Mouse (Mus musculus) activated CD4-positive, CD25-positive, alpha-beta regulatory T cell (primary cell): Measurements from ENCODE around the gene Fam213b. TPM values are rescaled to one million over a fixed set of nuclear protein-coding genes. Genes with fewer than 3 reads are reported as not detected.

Experiments
- polyA plus RNA-seq, 2 experiments: library from polyadenylated mRNA; unstranded; fragments of 100-300 nt; shearing (Covaris generic); gene quantifications; one replicate each; pipeline ENCODE4 v1.2.1; 2017

Fam213b gene
- 1 to 10 TPM; 4.6 to 7.9 TPM for polyA plus RNA-seq

DNA sequence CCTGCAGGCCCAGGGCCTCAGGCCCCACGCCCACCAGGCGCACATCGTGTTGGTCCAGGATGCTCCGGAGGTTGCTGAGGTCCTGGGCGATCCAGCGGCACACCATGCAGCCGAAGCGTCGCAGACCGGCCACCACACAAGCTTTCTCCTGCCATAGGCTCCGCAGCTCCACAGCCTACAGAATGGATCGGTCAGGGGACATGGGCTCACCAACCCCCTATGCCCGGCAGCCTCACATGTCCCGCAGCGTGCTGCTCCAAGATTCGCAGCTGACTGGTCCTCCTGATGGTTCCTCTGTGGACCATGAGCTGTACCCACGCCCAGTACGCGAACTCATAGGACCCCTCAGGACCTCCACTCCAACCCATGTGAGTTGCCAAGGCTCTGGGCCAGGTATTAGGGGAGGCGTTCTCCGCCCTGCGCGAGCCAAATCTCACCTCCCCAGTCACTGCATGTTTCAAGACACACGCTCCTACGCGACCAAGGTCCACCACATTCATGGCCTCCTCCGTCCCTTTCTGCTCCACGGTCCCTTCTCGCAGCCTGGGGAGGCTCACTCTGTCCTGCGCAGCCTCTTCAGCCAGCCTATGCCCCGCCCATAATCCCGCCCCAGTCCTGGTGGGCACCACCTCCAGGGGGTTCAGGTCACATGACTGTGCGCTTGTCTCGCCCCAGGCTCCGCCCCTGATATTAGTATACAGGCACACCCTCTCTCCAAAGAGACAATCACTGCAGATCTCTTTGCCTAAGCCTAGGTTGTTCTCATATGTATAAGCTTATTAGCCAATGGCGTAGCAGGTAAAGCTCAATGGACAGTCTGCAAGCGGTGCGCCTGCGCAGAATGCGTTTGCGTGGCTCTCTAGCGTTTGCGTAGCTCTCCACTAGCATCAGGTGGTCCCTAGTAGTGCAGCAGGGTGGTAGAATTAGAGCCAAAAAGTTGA, at the start of gene Fam213b:
Gene Fam213b (minus strand): TSS at position 630 of the 941 bp plus-strand sequence.

DNA sequence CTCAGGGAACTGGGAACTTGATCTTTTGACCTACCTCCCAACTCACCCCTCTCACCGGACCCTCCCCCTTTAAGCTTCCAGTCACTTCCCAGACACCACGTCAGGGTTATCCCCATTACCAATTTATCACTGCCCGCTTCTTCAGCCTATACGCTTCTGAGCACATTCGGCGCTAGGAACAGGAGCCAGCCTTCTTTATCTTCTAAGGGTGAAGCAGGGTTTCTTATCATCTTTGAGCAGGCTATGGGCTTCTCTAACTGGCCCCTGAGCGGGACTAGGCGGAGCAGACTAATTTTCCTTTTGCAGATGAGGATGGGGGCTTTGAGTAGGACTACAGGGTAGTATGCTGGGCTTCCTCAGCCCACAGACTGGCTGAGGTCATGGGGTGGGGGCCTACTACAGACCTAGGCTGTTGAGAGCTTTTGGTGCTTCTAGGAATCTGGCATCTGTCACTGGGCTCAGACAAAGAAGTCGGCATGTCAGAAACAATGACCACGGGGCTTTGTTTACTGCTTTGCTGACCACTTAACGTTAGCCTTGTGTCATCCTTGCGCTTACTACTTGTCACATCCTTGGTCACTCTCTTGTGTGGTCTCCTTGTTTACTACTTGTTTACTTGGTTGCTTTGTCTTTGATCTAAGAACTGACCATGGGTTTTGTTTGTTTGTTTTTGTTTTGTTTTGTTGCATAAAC, 29.6 kb upstream of the Fam213b start, which contains the start of gene Tnfrsf14:
Gene Tnfrsf14 (minus strand): TSS at position 169 of the 693 bp plus-strand sequence.

DNA sequence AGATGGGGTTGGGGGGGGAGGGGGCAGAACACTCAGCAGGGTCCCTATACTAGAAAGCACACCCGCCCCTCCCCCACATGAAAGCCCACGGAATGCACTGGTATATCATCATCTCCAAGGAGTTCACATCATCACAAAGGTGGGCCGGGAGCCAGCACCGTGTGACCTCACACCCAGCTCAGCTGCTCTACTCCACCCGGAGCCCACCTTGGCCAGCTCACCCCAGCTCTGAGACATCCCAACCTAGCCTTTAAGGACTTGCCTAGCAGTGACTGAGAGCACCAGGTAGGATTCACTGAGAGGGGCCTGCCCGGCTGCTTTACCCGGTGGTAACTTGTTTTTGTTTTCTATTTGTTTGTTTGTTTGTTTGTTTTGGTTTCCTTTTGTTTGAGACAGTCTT, 29.5 kb downstream of the Fam213b start, which contains the start of gene Mmel1:
Gene Mmel1 (plus strand): TSS at position 146 of the 400 bp plus-strand sequence.

Other genes starting within 250 kb of the Fam213b start
- gene Actrt2, start 231.3 kb downstream of the Fam213b start, polyA plus RNA-seq = not detected
- under 1 TPM in 1 of 2 experiments, not detected in 1; 0.38 TPM for gene Ttc34, start 61.7 kb downstream of the Fam213b start, polyA plus RNA-seq
- not detected for gene Mmel1, start 29.6 kb downstream of the Fam213b start, polyA plus RNA-seq
- 10 to 100 TPM in 1 of 2 experiments, 1 to 10 TPM in 1; 7.7 to 10.2 TPM for gene Tnfrsf14, start 29.4 kb upstream of the Fam213b start, polyA plus RNA-seq
- 1 to 10 TPM in 1 of 2 experiments, not detected in 1; 2.0 TPM for gene Hes5, start 61.8 kb upstream of the Fam213b start, polyA plus RNA-seq
- 10 to 100 TPM; 37.2 to 56.9 TPM for gene Pank4, start 65.0 kb upstream of the Fam213b start, polyA plus RNA-seq
- under 1 TPM in 1 of 2 experiments, not detected in 1; 0.05 TPM for gene Plch2, start 157.6 kb upstream of the Fam213b start, polyA plus RNA-seq
- gene Pex10, start 167.9 kb upstream of the Fam213b start, polyA plus RNA-seq = 10 to 100 TPM; 11.0 to 11.5 TPM
- gene Rer1, start 187.2 kb upstream of the Fam213b start, polyA plus RNA-seq = 100 to 1,000 TPM; 191 to 203 TPM
- gene Morn1, start 187.4 kb upstream of the Fam213b start, polyA plus RNA-seq = 1 to 10 TPM; 1.3 to 2.3 TPM